Mouse (Mus musculus) gastrocnemius, postnatal 10 days (tissue): ENCODE measurements around the gene Pip5k1b. TPM values are rescaled to one million over a fixed set of nuclear protein-coding genes. Genes with fewer than 3 reads are reported as not detected.

Experiments
- DNase-seq: peaks from one replicate; pipeline ENCODE4 v3.0.0; 2021; ENCODE audit warnings: mixed read lengths
- total RNA-seq, 2 experiments: library from RNA; stranded (reverse); gene quantifications; 2 replicates each; pipeline ENCODE4 v1.2.3; 2021

Gene Pip5k1b
- total RNA-seq, 2 experiments from 2014 or later, result 1.2 to 1.6 TPM

DNA sequence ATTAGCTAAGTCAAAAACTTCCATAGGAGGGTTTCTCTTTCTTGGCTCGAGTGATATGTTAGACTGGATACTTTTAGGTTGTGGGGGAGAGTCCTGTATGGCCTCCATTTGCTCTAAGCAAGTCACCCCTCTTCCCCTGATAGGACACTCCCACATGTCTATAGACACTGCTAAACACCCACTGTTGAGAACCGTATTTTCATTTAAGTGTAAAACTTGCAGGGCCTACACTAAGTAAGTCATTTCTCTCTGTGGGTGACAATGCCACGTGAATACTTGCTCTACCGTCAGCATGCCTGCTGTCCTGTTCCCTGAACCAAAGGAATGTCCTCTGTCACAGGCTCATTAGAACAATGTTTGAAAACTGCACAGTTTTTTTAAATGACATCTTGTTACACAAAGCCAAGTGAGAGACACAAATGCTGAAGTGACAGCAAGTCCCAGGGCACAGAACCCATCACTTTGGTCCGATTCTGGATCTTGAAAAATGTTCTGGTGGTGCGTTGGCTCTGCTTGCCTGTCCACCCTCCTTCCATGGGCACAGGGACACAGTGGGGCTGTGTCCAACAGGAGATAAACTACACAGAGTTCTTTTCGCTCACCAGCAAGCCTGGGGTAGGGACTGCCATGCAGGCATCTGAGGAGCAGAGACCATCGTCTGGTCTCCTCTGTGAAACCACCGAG, 138.6 kb downstream of the Pip5k1b start:
- DNase-seq, result no peak

DNA sequence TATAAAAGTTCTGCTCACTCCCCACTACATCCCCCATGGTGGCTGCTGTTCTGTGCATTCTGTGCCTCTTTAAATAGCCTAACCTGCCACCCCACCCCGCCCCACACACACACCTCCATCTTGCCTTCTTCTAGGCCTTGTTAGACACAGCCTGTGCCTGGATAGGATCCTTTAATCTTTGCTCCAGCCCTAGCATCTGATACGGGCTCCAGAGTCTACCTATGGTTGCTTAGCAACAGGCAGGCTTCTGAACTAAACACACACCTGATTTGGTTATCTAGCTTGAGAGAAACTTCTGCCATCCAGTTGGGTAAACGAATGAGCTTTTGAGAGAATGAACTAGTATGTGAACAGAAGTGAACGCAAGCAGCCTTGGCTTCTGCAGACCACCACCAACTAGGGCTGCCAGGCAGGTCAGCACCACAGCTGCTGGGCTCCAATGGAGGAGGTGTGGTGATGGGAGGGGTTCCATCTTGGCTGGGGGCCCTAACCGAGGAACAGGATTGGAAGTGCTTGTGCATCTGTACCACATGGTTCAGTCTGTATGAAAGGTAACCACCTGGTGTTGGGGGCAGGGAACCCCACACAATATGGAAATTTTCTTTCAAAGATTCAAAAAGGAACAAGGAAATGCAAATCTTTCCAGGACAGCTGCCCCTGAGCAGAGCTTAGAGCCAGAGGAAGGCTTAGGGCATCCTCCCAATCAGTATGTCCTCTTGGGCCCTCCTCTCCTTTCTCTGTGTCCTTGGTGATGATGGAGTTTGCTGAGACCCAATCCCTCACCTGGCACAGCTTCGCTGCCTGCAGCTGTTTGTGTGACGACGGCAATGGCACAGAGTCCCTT, 139.7 kb downstream of the Pip5k1b start:
- no peak for DNase-seq

DNA sequence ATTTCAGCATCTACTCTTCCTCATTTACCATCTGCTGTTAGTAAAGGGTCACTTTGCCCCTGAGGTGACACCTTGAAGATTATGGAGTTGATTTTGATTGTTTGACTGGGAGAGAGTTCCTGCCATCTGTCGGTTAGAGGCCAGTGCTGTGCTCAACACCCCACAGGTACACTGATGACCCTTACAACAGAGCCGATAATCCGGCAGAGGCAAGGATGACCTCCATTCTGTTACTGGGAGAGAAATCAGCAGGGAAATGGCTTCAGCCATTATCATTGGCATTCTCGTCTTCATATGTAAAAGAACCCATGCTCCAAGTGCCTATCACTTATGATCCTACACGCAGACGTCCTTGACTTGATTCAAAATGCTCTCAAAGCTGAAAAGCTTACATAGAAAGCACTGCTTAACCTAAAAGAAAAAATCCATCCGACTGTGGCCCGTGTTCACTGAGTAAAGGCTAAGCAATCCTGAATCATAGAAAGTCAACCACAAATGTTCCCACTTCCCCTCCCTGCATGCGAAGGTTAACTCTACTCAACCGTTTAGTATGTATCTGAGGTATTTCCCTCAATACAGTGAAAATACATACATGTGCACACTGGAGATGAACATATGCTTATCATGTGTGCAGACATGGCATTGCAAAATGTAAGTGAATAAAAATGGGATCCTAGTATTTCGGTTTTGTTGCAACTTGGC, 146.7 kb downstream of the Pip5k1b start:
- DNase-seq, result no peak

DNA sequence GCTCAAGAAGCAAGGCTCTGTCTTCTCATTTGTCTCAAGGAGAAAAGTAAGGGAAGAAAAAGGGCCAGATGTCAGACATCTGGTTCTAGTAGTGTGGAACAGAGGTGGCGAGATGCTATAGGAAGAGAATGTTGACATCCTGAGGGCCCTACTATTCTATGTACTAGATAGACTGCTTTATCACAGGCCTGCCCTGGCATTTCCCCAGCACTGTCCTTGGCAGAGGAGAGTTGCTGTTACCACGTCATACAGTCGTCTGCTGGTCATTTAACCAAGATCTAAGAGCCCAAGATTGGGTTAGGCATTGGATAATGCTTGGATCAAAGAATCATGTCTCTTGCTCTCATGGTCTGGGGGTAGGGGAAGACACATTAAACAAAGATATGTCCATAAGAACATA, 151.0 kb downstream of the Pip5k1b start:
- DNase-seq, result no peak

DNA sequence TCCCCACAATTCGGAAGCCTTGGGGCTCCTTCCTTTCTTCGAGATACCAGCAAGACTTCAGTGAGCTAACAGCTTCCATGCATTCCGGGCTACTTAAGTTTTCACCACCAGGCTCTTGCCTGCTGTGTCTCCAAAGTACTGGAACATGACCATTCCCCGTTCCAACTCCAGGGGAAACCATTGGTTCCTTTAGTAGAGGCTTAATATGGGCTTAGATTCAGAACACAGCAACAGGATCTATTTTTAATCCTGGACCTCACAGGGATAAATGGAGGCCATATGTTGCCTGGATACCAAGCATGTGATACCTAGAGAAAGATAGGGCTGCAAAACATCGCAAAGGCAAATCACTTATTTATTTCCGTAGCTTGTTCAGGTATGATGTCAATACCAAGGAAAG, 152.4 kb downstream of the Pip5k1b start:
- DNase-seq, result no peak

DNA sequence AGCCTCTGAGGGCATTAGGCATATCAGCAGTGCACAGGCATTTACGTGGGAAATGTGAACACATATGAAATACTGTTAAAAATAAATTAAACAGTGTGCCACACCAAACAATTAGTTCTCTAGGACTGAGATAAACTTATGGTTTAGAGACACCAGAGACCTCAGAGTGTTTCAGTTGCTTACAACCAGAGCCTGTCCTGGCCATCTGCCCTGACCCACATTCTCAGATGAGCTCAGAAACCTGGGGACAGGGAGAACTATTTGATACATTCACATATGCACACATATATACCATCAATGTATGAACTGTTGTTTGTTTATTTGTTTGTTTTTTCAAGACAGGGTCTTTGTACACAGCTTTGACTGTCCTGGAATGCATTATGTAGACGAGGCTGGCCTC, 161.8 kb downstream of the Pip5k1b start:
- no peak for DNase-seq

DNA sequence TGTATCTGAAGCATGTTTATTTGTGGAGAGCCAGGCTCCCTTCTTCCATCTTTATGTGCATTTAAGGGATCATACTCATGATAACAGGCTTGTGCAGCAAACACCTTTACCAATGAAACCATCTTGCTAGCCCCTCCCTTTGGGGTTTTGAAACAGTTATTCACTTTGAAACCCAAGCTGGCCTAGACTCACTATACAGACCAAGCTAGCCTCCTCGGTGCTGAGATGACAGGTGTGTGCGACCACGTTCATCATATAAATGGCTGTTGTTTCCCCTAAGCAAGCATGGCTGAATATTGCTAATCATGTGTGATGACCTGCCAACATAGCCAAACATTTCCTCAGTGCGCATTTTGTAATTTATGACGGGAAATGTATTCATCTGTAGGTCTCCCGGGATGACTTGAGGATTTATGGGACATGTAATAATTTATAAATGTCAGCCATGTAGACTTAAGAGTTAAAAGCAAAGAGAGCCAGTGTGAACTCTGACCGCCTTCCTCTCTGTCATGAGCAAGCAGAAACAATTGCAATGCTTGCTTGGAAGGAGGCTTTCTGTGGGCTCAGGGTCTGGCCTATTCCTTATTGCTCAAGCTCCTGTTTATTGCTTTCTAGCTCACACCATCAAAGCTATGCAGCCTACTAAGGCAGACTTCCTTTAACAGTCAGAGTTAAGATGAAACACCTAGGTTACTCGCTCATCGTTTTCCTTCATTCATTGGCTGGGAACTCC, 164.0 kb downstream of the Pip5k1b start:
- DNase-seq, result no peak

DNA sequence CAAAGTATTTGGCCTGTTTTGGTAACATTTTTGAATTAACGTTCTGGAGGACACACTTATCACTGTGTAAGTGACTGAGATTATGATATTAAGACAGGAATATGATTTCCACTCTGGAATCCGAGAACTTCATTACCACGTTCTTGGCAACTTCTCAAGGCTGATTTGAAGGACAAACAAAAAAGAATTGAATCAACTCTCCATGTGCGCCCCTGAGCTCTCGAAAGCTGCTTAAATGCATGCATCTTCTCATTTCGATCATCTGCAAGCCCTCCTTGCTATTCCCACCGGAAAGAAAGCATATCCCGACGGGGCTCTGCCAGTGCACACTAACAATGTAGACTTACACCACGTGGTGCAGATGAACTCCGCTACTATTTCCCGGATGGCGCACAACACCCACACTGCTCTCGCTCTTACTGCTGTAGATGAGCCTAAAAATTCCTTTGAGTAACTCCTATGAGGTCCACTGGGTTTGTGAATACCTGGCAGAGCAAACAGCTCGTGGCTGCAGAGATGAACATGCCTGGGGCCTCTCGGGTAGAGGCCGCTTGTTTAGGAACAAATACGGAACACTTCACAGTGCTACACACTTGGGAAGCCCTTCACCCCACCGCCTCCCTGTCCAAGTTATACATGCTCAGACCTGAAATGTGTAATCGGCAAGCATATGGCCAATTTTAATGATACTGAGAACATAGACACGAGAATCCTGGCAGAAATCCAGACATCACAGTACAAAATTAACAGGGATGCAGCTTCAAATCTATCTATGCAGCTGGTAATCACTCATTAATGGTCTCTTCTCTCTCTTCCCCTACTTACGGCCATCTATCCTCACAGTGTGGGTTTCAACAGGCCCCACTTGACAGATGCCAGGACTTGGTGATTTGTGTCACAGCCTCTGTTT, 168.5 kb downstream of the Pip5k1b start:
- DNase-seq, result no peak

DNA sequence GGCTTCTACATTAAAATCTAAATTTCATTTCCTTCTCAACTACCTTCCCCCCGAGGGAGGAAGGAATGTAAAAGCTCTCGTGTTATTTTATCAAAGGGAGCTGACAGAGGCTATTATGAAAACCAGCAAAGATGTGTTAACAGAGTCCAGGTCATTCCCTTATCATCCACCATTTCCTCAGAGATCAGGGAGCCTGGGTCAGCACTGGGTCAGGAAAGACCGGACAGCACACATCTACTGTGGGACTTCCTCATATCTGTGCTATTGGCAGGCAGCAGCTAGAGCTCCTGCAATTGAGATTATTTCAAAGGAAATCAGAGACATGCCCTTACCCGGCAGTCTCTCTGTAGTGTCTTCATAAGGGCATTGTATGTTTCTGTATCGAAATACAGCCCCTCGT, 177.2 kb downstream of the Pip5k1b start:
- no peak for DNase-seq

DNA sequence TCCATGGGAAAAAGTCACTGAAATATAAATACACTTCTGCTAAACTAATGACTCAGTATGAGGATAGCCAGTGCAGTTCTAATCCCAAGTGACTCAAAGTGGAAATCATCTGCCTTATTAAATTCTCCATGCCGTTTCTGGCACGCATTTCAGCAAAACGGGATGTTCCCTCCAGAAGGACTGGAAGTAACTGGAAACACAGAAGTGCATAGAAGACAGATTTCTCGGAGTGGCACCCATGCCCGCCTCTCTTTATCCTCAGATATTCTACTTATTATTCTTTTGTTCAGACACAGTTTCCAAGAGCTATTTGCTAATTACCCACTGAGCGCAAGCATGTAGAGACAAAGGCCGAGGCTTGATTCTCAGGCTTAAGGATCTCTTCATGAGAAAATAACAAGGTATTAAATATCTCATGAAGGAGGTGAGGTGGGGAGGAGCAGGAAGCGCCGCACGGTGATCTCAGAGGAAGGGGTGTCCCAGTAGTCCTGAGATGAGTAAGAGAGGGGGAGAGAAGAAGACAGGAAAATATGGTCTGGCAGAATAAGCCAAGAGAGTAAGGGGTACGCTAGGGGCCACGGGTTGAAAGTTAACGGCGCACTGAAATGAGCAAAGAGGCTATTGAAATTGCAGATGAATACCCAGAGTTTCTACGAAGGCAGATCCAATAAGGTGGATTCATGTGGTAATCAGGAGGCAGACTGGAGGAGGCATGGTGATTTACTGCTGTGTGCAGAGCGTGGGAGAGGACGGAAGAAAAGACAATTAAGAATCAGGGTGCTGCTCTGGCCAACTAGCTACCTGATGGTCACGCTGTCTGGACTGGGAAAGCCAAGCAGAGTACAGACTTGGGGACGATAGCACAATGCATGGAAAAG, 183.7 kb downstream of the Pip5k1b start:
- peak; percentile 8 for DNase-seq

DNA sequence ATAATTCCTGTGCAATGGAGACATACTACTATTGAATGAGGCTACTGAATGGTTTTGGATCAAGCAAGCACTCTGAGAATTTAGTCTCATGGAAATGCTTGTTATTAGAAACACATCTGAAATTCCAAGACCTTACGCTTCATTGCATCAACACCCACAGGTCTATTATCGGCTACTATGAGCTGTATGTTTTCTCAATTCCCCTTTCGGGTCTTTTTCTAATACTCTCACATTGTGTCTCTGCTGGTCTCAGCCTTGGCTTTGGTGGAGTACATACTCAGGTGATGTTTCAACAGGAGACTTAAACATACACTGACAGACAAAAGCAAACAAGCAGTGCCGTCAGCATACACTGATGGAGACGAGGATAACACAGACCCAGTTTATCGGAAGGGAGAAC, 187.3 kb downstream of the Pip5k1b start:
- DNase-seq, result no peak

DNA sequence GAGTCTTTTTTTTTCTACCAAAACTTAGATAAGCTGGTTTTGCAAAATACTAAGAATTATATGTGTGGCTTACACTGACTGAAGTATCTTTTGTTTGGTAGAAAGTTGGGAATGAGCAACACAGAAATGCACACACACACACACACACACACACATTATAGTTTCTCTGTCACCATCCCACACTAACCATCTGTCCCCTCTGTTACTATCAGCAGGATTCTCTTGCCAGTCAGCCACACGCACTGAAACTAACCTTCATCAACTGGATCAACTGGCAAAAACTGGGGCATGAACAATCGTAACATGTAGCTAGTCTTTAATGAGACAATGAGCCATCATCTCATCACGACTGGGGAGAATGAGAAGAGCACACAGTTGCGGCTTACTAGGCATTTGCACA, 187.9 kb downstream of the Pip5k1b start:
- DNase-seq, result no peak

DNA sequence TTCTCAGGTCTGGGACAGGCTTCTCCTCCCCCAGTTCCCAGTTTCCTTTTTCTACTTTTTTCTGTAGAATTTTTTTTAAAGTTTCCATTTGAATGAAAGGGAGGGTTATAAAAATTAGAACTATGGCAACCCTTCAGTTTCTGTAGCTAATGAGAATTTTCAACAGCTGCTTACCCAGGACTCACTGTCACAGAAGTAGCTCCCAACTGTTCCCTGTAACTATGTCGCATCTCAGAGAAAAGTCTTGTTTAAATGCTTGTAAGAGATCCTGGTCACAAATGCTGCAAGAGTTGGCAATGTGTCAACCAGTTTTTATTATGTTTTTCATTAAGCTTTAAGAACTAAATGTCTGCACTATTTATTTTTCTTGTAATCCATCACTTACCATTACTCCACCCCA, 188.9 kb downstream of the Pip5k1b start:
- DNase-seq, result no peak

DNA sequence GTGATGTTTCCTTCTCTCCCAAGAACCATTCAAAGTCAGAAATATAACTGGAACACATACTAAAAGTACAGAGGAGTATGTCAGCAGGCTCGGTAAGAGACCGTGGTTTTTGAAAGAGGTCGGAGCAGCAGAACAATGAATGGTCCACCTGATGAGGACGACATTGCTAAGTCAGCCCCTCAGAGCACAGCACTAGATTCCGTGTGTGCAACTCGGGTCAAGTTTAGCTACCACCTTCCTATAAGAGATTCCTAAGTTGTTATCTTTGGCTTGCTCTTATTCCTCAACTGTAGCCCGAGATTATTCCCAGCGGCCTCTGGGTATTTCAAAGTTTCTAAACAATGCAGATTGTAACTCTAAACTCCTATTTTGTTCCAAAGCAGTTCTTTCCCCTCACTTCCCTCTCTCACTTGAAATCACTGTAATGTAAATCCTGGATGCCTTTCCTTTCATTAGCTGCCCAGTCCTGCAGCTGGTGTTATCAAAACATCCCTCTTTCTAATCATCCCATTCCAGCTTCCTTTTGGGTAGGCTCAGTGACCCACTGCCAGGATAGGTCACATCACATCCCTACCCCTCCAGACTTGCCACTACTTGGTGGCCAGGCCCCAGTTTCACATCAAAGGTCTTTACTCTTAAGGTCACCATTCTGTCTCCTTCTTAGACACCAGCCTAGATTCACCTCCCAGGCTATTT, 192.9 kb downstream of the Pip5k1b start:
- DNase-seq, result no peak

DNA sequence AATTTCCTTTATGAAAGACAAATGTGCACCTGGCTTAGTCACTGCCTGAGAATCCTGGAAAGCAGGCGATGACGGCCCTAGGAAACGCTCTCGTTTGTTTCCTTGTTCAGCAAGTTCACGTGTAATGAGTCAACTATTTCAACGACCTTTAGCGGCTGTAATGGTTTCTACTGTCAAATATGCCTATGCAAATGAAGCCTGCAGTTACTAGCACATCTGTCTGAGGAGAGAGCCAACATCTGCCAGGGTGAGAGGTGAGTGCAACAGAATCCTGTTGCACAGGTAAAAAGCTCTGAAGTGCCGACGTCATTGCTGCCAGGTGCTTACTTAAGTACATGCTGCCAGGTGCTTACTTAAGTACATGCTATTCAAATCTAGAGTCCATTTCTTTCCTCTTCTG, 196.4 kb downstream of the Pip5k1b start:
- no peak for DNase-seq

DNA sequence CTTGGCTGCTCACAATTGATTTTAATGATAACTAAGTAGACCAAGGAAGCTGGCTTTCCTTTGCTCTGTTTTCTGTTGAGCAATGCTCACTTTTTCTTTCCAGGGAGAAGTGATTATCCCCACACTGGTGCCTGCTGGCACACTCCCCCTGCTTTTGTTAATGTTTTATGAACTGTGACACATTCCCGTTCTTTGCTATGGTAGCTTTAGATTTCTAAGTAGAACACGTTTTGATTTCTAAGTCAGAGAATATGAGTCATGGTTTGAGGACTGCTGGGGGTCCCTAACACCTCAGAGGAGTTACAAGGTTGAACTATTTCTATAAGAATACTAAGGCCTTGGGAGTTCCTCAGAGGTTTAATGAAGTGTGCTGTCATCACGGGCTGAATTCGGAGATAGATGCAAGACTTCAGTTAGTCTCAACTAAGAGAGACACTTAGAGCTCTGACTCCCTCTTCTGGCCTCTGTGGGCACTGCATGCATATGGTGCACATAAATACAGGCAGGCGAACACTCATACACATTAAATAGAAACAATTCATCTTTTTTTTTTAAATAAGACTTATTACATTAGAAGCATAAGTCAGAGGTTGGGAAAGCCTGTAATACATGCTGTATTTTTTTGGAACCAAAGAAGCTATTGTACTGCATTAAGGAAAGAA, 203.2 kb downstream of the Pip5k1b start:
- no peak for DNase-seq

DNA sequence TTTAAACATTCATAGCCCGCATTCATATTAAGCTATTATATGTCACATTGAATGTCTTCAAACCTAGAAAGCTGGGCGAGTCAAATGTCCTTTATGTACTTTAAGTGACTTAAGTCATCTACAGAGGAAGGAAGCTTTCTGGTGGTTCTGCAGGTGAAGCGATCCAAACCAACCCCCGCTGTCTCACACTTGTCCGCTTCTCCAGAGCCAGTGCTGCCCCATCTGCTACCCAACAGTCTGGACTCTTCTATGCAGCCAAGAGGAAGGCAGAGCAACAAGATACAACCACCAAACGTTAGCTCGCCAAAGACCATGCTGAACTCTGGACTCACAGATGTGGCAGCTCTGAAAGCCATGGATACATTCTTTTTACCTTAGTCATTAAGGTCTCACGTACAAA, 211.2 kb downstream of the Pip5k1b start:
- DNase-seq, result no peak

DNA sequence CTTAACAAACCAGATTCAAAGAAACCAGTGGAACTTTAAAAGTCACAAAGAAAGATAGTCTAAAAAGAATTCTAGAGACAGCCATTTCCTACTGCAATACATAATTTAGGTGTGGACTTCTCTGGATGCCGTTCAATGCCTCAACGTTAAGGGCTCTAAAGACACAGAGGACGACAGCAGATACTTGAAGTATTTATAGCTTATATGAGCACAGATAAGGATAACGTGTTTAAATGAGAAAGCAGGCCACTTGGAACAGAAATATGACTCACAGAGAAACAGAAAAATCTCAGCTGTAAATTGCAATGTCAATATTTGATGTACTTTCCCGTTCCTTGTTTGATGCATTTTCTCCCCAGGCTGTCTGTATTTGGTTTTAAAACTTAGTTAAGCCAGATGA, 212.9 kb downstream of the Pip5k1b start:
- DNase-seq, result no peak

DNA sequence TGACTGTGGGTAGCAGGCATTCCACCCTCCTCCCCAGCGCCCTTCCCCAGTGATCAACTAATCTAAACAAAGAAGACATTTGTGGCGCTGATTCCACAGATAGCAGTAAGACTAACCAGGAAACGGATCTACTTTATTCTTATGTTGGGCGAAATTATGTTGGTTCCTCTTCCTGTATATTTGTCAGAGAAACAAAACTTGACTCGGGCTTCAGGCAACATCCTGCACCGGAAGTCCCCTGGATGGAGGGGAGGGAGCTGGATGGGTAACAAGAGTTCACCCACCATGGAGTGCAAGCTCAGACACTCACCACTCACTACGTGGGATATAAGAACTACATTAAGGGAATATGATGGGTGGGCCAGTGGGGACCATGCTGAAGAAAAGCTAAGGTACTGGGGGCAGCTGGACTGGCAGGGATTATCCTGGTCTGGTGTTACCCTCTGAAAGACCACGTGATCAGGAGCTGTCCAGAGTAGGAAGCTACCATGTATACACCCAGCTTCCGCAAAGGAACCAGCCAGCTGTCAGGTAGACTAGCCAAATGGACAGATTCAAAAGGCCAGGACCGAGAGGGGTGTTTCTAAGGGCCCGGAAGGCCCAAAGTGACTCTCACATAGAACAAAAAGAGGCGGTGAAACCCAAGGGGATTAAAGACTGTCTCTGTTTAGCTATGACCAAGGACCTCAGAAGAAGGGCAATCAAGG, 219.1 kb downstream of the Pip5k1b start:
- no peak for DNase-seq
